Mouse (Mus musculus): Measurements from ENCODE around the gene Olfr545.
"Not testable (repeated sequence)": the region's sequence is repeated elsewhere in the genome, so short reads cannot be mapped to it uniquely, and the experiment has no call there.

The Olfr545 gene

GRCm38 (mm10) chr7:102499473-102499872, at the start of gene Olfr545:
Gene Olfr545 (minus strand): TSS chr7:102499573.
- in situ Hi-C loops (cut with MboI, MseI), result no loop called here

- in situ Hi-C loops (cut with MboI, MseI), result no loop called here
Observed at GRCm38 (mm10) chr7:102541251-102541650, 41.9 kb upstream of the Olfr545 start.

- in situ Hi-C loops (cut with MboI, MseI), result no loop called here
Observed at GRCm38 (mm10) chr7:102540596-102540995, 41.2 kb upstream of the Olfr545 start, which contains the start of gene Olfr548-ps1. Gene Olfr548-ps1 (plus strand): TSS chr7:102540896.

GRCm38 (mm10) chr7:102534449-102534848, 35.1 kb upstream of the Olfr545 start, which contains the start of gene Olfr547:
Gene Olfr547 (plus strand): TSS chr7:102534749.
- in situ Hi-C loops (cut with MboI, MseI), result no loop called here

DNA sequence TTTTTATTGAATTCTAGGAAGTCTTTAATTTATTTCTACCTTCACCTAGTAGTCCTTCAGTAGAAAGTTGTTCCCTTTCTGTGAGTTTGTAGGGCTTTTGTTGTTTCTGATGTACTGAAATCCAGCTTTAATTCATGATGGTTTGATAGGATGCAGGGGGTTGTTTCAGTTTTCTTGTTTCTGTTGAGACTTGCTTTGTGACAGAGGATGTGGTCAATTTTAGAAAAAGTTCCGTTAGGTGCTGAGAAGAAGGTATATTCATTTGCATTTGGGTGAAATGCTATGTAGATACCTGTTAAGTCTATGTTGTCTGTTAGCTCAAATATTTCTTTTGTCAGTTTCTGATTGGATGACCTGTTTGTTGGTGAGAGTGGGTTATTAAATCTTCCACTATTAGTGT, 29.7 kb upstream of the Olfr545 start:
- in situ Hi-C loops (cut with MboI, MseI), result no loop called here

DNA sequence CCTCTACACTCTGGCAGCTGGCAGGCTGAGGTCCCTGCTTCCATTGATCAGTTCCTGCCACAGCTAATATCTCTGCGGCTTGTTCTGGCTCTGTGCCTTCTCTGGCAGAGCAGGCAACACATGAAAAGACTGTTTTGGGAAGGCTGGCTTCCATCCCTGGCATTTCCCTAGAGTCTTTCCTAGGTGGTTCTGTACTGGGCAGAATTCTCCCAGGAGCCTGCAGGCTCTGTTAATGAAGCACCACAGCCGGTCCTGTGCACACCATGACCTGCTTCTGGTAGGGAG, 17.6 kb upstream of the Olfr545 start:
- in situ Hi-C loops (cut with MboI, MseI), result loop anchor here (10.0 kb wide), 1 partner anchor 178 kb away; the partner anchor contains the start of gene Olfr557

DNA sequence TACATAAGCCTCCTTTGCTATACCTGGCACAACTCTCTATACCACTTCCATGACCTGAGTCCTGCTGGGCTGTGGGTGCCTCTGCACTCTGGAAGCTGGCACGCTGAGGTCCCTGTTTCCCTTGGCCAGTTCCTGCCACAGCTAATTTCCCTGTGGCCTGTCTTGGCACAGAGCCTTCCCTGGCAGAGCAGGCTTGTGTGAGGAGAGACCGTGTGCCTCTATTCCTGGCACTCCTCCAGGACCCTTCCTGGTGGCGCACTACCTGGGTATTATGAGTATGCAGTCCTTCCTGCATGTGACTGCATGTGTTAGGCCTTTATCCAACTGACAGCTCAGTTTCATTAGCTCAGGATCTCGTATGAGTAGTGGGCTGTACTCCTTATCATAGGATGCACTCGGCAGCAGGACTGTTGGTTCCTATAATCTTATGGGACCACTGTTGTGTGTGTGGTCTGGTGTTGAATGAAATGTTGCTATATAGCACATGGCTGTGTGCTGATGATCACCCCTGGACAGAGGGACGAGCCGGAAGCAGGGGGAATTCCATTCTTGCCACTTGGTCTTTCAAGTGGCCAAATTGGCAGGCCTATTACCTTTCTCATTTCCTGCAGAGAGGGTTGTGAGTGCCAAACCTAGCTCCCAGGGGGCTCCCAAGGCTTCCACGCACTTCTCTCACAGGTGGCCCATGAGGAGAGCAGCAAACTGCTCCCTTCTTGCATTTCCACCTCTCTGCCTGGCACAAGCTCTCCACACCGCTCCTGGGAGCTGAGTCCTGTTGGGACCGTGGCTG, 17.1 kb upstream of the Olfr545 start:
- in situ Hi-C loops (cut with MboI, MseI), result loop anchor here (10.0 kb wide), 1 partner anchor 178 kb away; the partner anchor contains the start of gene Olfr557

GRCm38 (mm10) chr7:102514144-102514543, 14.8 kb upstream of the Olfr545 start:
- in situ Hi-C loops (cut with MboI, MseI), result loop anchor here (10.0 kb wide), 1 partner anchor 181 kb away; the partner anchor contains the start of gene Olfr557

GRCm38 (mm10) chr7:102512814-102513435, 13.6 kb upstream of the Olfr545 start:
- in situ Hi-C loops (cut with MboI, MseI), result loop anchor here (10.0 kb wide), 1 partner anchor 182 kb away; the partner anchor contains the start of gene Olfr557

- in situ Hi-C loops (cut with MboI, MseI), result loop anchor here (10.0 kb wide), 1 partner anchor 183 kb away; the partner anchor contains the start of gene Olfr557
Observed at GRCm38 (mm10) chr7:102511927-102512326, 12.6 kb upstream of the Olfr545 start.

DNA sequence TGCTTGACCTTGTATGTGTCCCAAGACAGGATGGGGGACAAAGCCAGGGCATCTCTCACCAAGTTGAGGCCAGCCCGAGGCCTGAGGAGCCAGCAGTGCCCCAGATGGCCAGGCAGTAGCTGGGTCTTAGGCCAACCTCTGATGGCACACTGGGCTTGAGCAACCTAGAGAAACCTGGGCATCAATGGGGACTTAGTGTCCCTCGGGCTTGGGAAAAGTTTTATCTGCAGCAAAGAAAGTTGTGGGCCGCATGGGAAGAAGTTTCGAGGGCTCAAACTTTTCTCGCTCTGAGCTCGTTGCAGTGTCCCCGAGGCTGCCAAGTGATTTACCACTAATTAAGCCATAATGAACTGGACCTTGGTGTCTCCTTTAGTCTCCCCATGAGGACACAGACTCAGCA, 10.4 kb upstream of the Olfr545 start:
- in situ Hi-C loops (cut with MboI, MseI), result loop anchor here (5.0 to 10.0 kb wide), 3 partner anchors 128 to 408 kb away; partner anchors contain the start of genes Olfr554, Olfr557 and Olfr571

DNA sequence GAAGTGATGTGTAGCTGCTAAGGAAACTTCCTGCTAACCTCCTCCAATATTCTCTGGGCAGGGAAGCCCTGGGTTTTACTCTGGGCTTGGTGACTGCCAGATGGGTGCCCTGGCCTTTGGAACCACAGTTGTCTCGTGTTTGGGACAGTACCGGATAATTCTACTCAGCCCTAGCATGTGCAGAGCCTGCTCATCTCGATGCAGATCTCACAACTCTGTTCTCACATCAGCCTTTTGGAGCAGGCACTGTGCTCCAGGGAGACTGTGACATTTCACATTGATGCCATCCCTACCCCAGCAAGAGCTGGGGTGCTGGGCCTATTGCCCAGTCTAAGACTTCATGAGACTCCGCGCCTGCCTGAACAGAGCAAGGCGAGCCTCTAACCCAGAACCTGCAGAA, 9.3 kb upstream of the Olfr545 start:
- in situ Hi-C loops (cut with MboI, MseI), result loop anchor here (5.0 kb wide), 2 partner anchors 129 to 409 kb away; partner anchors contain the start of genes Olfr554 and Olfr571

GRCm38 (mm10) chr7:102508066-102508465, 8.7 kb upstream of the Olfr545 start:
- in situ Hi-C loops (cut with MboI, MseI), result loop anchor here (5.0 kb wide), 2 partner anchors 129 to 409 kb away; partner anchors contain the start of genes Olfr554 and Olfr571

DNA sequence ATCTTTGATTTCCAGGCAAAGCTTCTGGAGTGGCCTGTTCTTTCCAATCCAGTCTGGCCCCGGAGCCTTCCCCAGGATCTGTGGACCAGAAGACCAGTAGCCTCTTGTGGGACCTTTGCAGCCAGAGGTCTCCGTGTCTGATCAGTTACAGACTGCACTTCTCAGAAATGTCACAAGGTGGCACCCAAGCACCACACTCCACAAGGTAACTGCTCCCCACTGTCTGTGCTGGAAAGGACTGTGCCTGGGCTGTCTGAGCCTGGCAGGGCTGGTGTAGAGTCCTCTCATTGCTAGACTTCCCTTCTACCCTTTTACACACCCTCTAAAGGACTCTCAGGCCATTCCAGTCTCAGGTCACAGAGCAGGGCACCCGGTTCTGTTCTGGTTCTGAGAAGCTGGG, 7.5 kb upstream of the Olfr545 start:
- in situ Hi-C loops (cut with MboI, MseI), result loop anchor here (5.0 kb wide), 2 partner anchors 130 to 410 kb away; partner anchors contain the start of genes Olfr554 and Olfr571

DNA sequence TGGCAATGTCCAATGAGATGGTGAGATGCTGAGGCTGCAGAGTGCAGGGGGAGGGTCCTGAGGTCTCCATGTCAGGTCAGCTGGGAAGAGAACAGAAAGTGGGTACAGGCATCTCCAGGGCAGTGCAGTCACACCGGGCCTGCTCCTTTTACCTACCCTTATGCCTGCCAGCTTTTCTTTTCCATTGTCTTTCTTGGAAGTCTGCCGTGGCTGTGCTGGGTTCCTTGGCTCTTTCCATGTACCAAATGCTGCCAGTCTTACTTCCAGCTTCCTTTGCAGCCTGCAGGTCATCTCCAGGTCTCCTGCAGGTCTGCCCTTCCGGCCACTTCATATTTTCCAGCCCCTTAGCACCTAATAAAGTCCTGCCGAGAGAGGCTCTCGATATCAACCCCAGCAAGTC, 2.6 kb upstream of the Olfr545 start:
- in situ Hi-C loops (cut with MboI, MseI), result no loop called here

DNA sequence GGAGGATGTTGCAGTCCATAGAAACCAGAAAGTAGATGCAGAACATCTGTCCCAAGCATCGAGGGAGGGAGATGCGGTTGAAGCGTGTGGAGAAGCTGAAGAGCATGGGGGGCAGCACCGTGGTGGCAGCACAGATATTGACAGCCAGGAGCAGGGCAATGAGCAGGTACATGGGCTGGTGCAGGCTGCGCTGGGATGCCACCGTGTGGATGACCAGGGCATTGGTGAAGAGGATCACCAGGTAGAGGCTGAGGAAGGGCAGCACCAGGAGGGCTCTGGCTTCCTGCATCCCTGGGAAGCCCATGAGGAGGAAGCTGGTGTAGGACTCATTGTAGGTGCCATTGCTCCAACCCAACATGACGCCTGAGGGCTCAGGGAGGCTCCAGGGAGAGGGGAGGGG, 5.0 kb downstream of the Olfr545 start:
- in situ Hi-C loops (cut with MboI, MseI), result not testable (repeated sequence)

DNA sequence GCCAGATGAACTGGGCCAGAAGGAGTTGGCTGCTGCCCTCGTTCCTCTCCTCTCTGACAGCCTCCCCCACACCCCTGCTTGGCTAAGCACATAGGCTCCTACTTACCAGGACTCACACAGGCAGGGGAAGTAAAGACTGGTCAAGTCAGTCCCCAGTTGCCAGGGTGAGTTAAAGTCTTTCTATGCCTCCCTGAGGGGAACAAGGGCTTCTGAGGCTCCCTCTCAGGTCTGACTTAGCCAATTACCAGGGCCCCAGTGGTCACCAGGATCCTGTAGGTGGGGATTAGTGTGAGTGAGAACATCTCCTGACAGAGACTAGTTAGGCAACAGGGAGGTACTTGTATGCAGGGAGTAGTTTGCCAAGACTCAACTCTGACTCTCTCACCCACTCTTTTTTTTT, 11.2 kb downstream of the Olfr545 start, which contains the start of gene Olfr544:
Olfr544 (minus strand) TSS at position 153 of the 400 bp plus-strand sequence.
- in situ Hi-C loops (cut with MboI, MseI), result no loop called here

DNA sequence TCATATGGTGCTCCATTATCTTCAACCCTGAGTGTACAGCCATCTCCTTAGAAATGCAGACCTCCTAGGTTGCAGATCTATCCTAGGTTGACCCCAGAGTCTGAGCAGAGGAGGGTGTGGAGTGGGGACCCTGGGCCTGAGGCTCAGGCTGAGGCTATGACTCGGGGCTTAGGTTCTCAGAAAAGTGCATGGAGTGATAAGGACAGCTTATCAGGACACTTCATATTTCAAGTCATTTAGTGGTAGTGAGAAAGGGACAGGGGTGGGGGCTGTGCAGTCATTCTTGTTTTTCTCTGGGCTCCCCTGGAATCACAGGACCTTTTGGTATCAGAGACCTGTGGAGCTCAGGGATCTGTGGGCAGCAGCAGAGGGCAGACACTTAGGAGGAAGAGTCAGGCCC, 13.3 kb downstream of the Olfr545 start:
- in situ Hi-C loops (cut with MboI, MseI), result no loop called here

DNA sequence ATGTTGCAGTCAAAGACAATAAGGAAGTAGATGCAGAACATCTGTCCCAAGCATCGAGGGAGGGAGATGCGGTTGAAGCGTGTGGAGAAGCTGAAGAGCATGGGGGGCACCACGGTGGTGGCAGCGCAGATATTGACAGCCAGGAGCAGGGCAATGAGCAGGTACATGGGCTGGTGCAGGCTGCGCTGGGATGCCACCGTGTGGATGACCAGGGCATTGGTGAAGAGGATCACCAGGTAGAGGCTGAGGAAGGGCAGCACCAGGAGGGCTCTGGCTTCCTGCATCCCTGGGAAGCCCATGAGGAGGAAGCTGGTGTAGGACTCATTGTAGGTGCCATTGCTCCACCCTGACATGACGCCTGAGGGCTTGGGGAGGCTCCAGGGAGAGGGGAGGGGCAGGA, 14.6 kb downstream of the Olfr545 start:
- in situ Hi-C loops (cut with MboI, MseI), result not testable (repeated sequence)

DNA sequence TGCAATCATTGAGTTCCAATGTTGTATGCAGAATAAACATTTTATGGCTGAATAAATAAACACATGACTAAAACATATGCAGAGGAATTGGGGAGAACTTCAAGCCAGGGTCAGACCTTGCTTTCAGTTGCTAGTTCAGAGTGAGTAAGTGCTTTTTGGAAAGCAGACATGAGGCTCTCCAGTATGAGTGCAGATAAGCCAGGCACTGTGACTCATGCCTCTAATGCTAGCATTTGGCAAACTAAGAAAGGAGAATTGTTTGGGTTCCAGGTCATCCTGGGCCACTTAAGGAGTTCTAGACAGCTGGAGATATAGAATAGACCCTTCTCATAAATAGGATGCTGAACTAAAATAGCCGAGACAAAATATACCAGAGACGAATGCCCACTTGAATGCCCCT, 15.7 kb downstream of the Olfr545 start:
- in situ Hi-C loops (cut with MboI, MseI), result no loop called here

GRCm38 (mm10) chr7:102481579-102481978, 17.8 kb downstream of the Olfr545 start, which contains the start of gene Olfr543:
Gene Olfr543 (minus strand): TSS chr7:102481679.
- in situ Hi-C loops (cut with MboI, MseI), result no loop called here

GRCm38 (mm10) chr7:102480821-102481220, 18.6 kb downstream of the Olfr545 start:
- in situ Hi-C loops (cut with MboI, MseI), result no loop called here
